Mouse (Mus musculus) G1E (cell line): ENCODE measurements at regions not wholly inside any gene's neighbourhood (a gene's known extent, or its start where the extent isn't known, plus 50 kb on each side); places are given as distances from the start of the nearest gene placed in this dataset.

Experiments
- CTCF ChIP-seq: IDR thresholded peaks from 2 replicates; pipeline ENCODE4 v1.5.1; 2012; ENCODE audit warnings: low read depth, low read length, inconsistent platforms, mixed read lengths
- POLR2AphosphoS5 ChIP-seq: IDR thresholded peaks from 2 replicates; pipeline ENCODE4 v1.6.1; 2012; ENCODE audit warnings: low read depth, low read length, inconsistent platforms; ENCODE audit not compliant: insufficient replicate concordance

DNA sequence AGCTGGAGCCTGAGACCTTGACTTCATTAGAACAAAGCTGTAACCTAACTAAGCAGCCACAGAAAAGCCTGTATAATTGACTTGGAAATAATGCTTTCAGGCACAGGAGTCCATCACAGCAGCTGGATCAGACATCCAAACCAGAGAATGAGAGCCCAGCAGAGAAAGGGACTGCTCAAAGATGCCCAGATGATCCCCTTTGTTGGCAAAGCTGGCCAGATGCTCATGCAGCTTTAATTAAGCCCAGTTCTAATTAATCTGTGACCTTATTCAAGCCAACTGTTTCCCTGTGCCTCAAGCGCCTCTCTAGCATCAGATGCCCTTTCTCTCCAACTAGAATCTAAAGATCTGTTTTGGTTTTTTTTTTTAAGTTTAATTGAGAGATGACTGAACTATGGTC lies 165.6 kb upstream of the Rag2 start:
- TF ChIP-seq POLR2AphosphoS5 (no peak), CTCF (no peak)
